Mouse (Mus musculus): ENCODE results near the gene Styk1. TPM values are rescaled to one million over a fixed set of nuclear protein-coding genes. Genes with fewer than 3 reads are reported as not detected.
A peak's percentile ranks its signal among the peaks of the same experiment; 100 is the strongest.

The Styk1 gene
- polyA plus RNA-seq, 1 experiment, result 0.86 TPM

DNA sequence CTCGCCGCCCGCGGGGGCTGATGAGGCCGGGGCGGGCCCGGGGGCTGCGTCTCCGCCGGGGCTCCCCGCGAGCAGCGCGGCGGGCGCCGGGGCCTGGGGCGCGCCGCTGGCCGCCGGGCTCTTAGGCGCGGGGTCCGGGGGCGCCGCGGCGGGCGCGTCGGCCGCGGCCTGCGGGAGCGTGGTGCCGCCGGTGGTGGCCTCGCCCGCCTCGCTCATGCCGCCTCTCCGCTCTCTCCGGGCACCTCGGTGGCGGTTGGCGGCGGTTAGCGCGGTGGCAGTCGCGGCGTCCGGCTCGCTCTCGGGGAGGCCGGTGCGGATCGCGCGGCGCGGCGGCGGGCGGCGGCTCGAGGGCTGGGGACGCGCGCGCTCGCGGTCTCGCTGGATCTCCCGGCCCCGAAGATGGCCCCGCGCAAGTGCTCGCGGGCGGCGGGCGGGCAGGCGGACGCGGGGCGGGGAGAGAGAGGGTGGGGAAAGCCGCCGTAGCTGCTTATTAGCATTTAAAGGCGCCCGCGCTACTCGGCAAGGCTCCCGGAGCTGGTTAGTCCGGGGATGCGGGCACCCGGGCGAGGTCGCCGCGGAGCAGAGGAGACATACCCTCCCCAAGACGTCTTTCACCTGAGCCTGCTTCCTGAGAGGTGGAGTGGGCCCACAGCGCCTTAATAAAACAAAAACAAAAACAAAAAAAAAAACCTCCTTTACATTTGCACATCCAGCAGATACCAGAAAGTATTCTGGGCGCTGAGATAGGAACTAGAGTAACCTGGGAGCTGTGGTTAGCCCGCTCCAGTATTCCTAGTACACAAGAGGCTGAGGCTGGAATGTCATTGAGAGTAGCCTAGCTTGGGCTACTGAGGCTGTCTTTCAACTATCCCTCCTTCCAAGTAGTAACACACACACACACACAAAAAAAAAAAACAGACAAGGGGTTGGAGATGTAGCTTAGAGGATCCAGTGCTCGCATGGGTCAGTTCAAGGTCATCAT is 34.9 kb upstream of the Styk1 start, which contains the start of gene Ybx3:
Ybx3 (minus strand) TSS at position 437 of the 982 bp plus-strand sequence.
- 3% methylated on average over 107 of the region's 107 CpGs for WGBS
- TF ChIP-seq POLR2A (IDR thresholded peaks at IDR 0.05; ENCODE audit: control insufficient read depth, extremely low read depth, insufficient read depth, low read length, poor library complexity), result no peak
- no peak for TF ChIP-seq CTCF (IDR thresholded peaks at IDR 0.05; ENCODE audit: borderline replicate concordance, control insufficient read depth, extremely low read depth, insufficient read depth, low read length, poor library complexity)
- peak; percentile 50 for DNase-seq

DNA sequence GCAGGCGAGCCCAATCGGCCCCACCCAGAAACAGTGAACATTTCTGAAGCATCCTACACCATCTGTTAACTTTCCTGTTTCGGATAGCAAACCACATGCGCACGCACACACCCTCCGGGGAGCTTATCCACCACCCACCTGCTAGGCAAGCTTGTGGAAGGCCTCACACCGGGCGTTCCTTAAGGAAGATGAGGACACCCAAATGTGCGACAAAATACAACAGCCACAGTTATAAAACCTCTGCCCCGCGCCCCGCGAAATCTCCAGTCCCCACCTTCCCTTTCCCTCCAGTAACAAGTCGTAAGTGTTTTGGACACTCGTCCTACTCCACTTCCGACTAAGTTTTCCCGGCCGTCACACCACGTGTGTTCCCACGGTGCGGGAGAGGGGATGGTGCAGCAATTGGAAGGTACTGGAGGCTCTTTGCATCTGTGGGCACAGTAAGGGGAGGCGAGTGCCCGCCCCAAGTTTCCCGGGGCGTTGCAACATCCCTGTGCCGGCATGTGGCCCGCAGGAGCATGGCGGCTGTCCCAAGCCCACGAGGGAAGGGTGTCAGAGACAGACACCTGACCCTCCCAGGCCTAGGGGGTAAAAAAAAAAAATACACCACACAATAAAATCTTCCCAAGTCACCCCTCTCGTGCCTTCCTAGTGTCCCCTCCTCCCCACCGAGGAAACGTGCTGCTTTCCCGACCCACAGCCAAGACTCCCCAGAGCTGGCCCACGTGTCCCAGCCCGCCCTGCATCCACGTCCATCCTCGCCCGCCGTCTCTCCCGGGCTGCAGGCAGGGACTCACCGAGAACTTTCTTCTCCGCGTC is 34.0 kb upstream of the Styk1 start:
- peak overlapping the region; percentile 85 for H3K4me3 ChIP-seq (ENCODE audit: control insufficient read depth, insufficient read depth, low read length)
- DNase-seq, result peak; percentile 24
- WGBS, result under 1% methylated on average over 43 of the region's 43 CpGs

More for the DNA sequence above, 34.9 kb upstream of the Styk1 start, which contains the start of gene Ybx3:
- Histone ChIP-seq H3K36me3 (ENCODE audit: control insufficient read depth, insufficient read depth, low read length) (no peaks in the 10 kb centered on the region), H3K27me3 (ENCODE audit: control insufficient read depth, insufficient read depth, low read length) (no peaks in the 10 kb centered on the region), H3K4me3 (ENCODE audit: control insufficient read depth, insufficient read depth, low read length) (peak within 1 kb of the TSS; percentile 85), H3K27ac (ENCODE audit: control insufficient read depth, insufficient read depth, low read length) (no peak within 1 kb of the TSS), H3K4me1 (replicated peaks; ENCODE audit: control insufficient read depth, insufficient read depth, low read length) (peaks cover 12% of the 10 kb centered on the region)

DNA sequence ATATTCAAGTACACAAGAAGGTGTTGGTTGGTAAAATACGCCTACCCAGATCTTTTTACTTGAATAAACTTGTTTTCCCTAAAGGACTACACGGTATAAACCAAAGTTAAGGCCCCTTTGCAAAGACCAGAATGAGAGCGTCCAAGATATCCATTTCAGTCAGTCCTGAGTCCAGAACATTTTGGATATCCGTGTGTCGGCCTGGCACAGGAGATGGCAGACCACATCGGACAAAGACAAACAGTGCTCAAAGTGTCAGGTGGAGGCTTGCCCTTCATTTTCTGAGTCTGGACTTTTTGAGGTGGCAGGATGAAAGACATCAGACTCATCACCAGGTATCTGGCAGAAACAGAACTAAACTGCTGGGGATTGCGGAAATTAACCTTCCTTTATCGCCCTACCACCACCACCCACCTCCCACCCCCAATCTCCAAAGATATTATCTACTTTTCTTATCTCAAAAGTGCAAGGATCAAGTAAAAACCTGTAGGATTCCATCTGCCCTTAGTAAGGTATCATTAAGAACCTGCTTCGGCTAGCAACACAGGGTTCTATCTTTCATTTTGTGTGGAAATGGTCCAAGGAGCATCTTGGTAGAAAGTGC is 33.1 kb upstream of the Styk1 start:
- WGBS, result 73% methylated on average over 9 of the region's 9 CpGs
- DNase-seq, result no peak
- H3K4me1 ChIP-seq (replicated peaks; ENCODE audit: control insufficient read depth, insufficient read depth, low read length), result peaks cover 12% of the 10 kb centered on the region
- no peak overlapping the region for H3K4me3 ChIP-seq (ENCODE audit: control insufficient read depth, insufficient read depth, low read length)
- TF ChIP-seq CTCF (IDR thresholded peaks at IDR 0.05; ENCODE audit: borderline replicate concordance, control insufficient read depth, extremely low read depth, insufficient read depth, low read length, poor library complexity) (no peak), POLR2A (IDR thresholded peaks at IDR 0.05; ENCODE audit: control insufficient read depth, extremely low read depth, insufficient read depth, low read length, poor library complexity) (no peak)
- H3K27ac ChIP-seq (ENCODE audit: control insufficient read depth, insufficient read depth, low read length), result no peak overlapping the region
- H3K36me3 ChIP-seq (ENCODE audit: control insufficient read depth, insufficient read depth, low read length), result no peaks in the 10 kb centered on the region
- no peaks in the 10 kb centered on the region for H3K27me3 ChIP-seq (ENCODE audit: control insufficient read depth, insufficient read depth, low read length)

More for the DNA sequence above, 34.0 kb upstream of the Styk1 start:
- Histone ChIP-seq H3K4me1 (replicated peaks; ENCODE audit: control insufficient read depth, insufficient read depth, low read length) (peaks cover 12% of the 10 kb centered on the region), H3K27me3 (ENCODE audit: control insufficient read depth, insufficient read depth, low read length) (no peaks in the 10 kb centered on the region), H3K27ac (ENCODE audit: control insufficient read depth, insufficient read depth, low read length) (no peak overlapping the region), H3K36me3 (ENCODE audit: control insufficient read depth, insufficient read depth, low read length) (no peaks in the 10 kb centered on the region)
- no peak for TF ChIP-seq CTCF (IDR thresholded peaks at IDR 0.05; ENCODE audit: borderline replicate concordance, control insufficient read depth, extremely low read depth, insufficient read depth, low read length, poor library complexity)
- no peak for TF ChIP-seq POLR2A (IDR thresholded peaks at IDR 0.05; ENCODE audit: control insufficient read depth, extremely low read depth, insufficient read depth, low read length, poor library complexity)

DNA sequence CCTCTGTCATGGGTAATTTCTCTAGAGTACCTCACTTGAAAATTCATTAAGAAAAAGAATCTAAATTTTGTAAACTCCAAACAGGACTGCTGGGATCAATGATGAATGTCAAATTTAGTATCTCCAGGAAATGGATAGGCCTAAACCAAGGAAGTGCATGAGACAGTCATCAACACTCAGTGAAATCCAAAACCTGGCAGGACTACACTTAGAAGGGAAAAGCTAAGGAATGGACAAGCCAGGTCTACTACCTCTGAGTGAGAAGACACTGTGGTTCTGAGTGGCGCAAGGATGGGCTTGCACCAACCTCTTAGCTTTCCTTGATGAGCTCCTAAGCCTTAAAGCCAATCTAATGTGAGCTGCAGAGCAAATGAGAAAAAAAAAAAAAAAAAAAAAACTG is 32.1 kb upstream of the Styk1 start:
- H3K27ac ChIP-seq (ENCODE audit: control insufficient read depth, insufficient read depth, low read length), result no peak overlapping the region
- no peak overlapping the region for H3K4me3 ChIP-seq (ENCODE audit: control insufficient read depth, insufficient read depth, low read length)
- H3K36me3 ChIP-seq (ENCODE audit: control insufficient read depth, insufficient read depth, low read length), result no peaks in the 10 kb centered on the region
- DNase-seq, result no peak
- no peaks in the 10 kb centered on the region for H3K27me3 ChIP-seq (ENCODE audit: control insufficient read depth, insufficient read depth, low read length)
- peaks cover 12% of the 10 kb centered on the region for H3K4me1 ChIP-seq (replicated peaks; ENCODE audit: control insufficient read depth, insufficient read depth, low read length)
- 90% methylated on average over 1 of the region's 1 CpGs for WGBS
- TF ChIP-seq POLR2A (IDR thresholded peaks at IDR 0.05; ENCODE audit: control insufficient read depth, extremely low read depth, insufficient read depth, low read length, poor library complexity) (no peak), CTCF (IDR thresholded peaks at IDR 0.05; ENCODE audit: borderline replicate concordance, control insufficient read depth, extremely low read depth, insufficient read depth, low read length, poor library complexity) (no peak)

DNA sequence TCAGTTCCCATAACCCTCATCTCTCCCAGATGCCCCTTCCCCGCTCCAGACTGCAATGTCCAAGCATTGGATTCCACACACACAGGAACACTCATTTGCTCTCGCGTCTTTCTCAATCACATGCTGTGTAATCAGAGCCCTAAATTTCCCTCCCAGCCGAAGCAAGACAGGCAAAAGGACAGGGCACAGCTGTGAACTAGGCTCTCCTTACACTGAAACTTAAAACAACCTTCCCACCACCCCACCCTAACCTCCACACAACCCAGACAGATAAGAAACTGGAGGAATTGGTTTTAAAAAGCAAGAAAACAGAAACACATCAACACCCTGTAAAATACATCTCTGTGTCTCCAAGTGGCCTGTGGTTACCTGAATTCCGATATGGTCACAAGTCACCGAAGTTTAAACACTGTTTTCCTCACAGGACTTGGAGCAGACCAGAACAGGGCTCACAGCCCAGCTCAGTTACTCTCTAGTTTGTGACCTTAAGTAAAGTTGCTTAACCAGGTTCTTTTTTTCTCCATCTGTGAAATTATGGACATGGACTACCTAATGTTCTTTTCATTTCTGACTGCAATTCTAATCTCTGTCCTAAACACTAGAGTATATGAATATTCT is 30.4 kb upstream of the Styk1 start:
- peaks cover 12% of the 10 kb centered on the region for H3K4me1 ChIP-seq (replicated peaks; ENCODE audit: control insufficient read depth, insufficient read depth, low read length)
- no peak for TF ChIP-seq POLR2A (IDR thresholded peaks at IDR 0.05; ENCODE audit: control insufficient read depth, extremely low read depth, insufficient read depth, low read length, poor library complexity)
- TF ChIP-seq CTCF (IDR thresholded peaks at IDR 0.05; ENCODE audit: borderline replicate concordance, control insufficient read depth, extremely low read depth, insufficient read depth, low read length, poor library complexity), result no peak
- whole genome bisulfite sequencing, result 83% methylated on average over 6 of the region's 6 CpGs
- no peaks in the 10 kb centered on the region for H3K27me3 ChIP-seq (ENCODE audit: control insufficient read depth, insufficient read depth, low read length)
- H3K4me3 ChIP-seq (ENCODE audit: control insufficient read depth, insufficient read depth, low read length), result no peak overlapping the region
- no peak for DNase-seq
- H3K27ac ChIP-seq (ENCODE audit: control insufficient read depth, insufficient read depth, low read length), result no peak overlapping the region
- no peaks in the 10 kb centered on the region for H3K36me3 ChIP-seq (ENCODE audit: control insufficient read depth, insufficient read depth, low read length)

Measured in thymus, adult 2 months (tissue).